Mouse (Mus musculus) c-Kit-negative CD71-positive TER-119-positive erythroid progenitor cells, embryonic 14.5 days (primary cell): Measurements from ENCODE around the gene A830018L16Rik.
"Not testable (repeated sequence)": the region's sequence is repeated elsewhere in the genome, so short reads cannot be mapped to it uniquely, and the experiment has no call there.

Experiments
- DNase-seq: peaks from one replicate; pipeline ENCODE4 v3.0.0-alpha.2; 2013; ENCODE audit warnings: low read depth, low spot score

Gene A830018L16Rik

GRCm38 (mm10) chr1:11413894-11414556, at the start of gene A830018L16Rik:
TSS of gene A830018L16Rik (plus strand) at chr1:11414105.
- no peak for DNase-seq

- no peak for DNase-seq
These were observed 28.1 kb upstream of the A830018L16Rik start for GRCm38 (mm10) chr1:11385846-11386245.

GRCm38 (mm10) chr1:11395408-11395807, 18.5 kb upstream of the A830018L16Rik start:
- no peak for DNase-seq

- DNase-seq, result no peak
These were observed 17.7 kb upstream of the A830018L16Rik start for GRCm38 (mm10) chr1:11395996-11396736.

GRCm38 (mm10) chr1:11401159-11401558, 12.7 kb upstream of the A830018L16Rik start:
- no peak for DNase-seq

GRCm38 (mm10) chr1:11405527-11405926, 8.4 kb upstream of the A830018L16Rik start:
- DNase-seq, result no peak

- no peak for DNase-seq
These were observed 7.9 kb upstream of the A830018L16Rik start for GRCm38 (mm10) chr1:11406026-11406425.

GRCm38 (mm10) chr1:11414560-11414959, 655 bp downstream of the A830018L16Rik start:
- no peak for DNase-seq

- no peak for DNase-seq
These were observed 13.4 kb downstream of the A830018L16Rik start for GRCm38 (mm10) chr1:11427310-11427709.

- no peak for DNase-seq
These were observed 44.4 kb downstream of the A830018L16Rik start for GRCm38 (mm10) chr1:11458353-11458752.

- no peak for DNase-seq
These were observed 52.4 kb downstream of the A830018L16Rik start for GRCm38 (mm10) chr1:11466325-11466724.

GRCm38 (mm10) chr1:11467065-11467643, 53.2 kb downstream of the A830018L16Rik start:
- DNase-seq, result no peak

GRCm38 (mm10) chr1:11492936-11493335, 79.0 kb downstream of the A830018L16Rik start:
- DNase-seq, result no peak

GRCm38 (mm10) chr1:11501556-11501955, 87.7 kb downstream of the A830018L16Rik start:
- no peak for DNase-seq

GRCm38 (mm10) chr1:11549810-11550209, 135.9 kb downstream of the A830018L16Rik start:
- not testable (repeated sequence) for DNase-seq

- no peak for DNase-seq
These were observed 151.4 kb downstream of the A830018L16Rik start for GRCm38 (mm10) chr1:11565309-11565708.

GRCm38 (mm10) chr1:11566730-11567129, 152.8 kb downstream of the A830018L16Rik start:
- no peak for DNase-seq

GRCm38 (mm10) chr1:11567300-11567885, 153.5 kb downstream of the A830018L16Rik start:
- DNase-seq, result no peak

GRCm38 (mm10) chr1:11570274-11570673, 156.4 kb downstream of the A830018L16Rik start:
- DNase-seq, result no peak

GRCm38 (mm10) chr1:11573462-11573861, 159.6 kb downstream of the A830018L16Rik start:
- DNase-seq, result no peak

- no peak for DNase-seq
These were observed 166.1 kb downstream of the A830018L16Rik start for GRCm38 (mm10) chr1:11580026-11580425.

GRCm38 (mm10) chr1:11588305-11588704, 174.4 kb downstream of the A830018L16Rik start:
- no peak for DNase-seq
